9 mouse cellular contexts compared by ENCODE assay signal in genomic region chr8:70628986-70629490, GRCm38 (mm10). TPM values are rescaled to one million over a fixed set of nuclear protein-coding genes. Genes with fewer than 3 reads are reported as not detected.
DNase-seq lines count a peak whose midpoint lies in the region; ATAC-seq lines count a peak whose summit lies in the region.
"Had no signal": no experiment of that assay in that cellular context is flagged by ENCODE, and none has a peak within 500 bp of the region (broad histone marks: within the 10 kb centered on the region; RNA-seq: fewer than 3 reads in every experiment).

No protein-coding gene starts in this region.

- WGBS in kidney, embryonic 15.5 days = 61% methylated on average over 7 of the region's 7 CpGs
- 57% methylated on average over 7 of the region's 7 CpGs for WGBS in embryonic facial prominence, embryonic 12.5 days
- 56% methylated on average over 7 of the region's 7 CpGs for WGBS in hindbrain, embryonic 16.5 days
- WGBS in midbrain, embryonic 15.5 days = 61% methylated on average over 7 of the region's 7 CpGs

- DNase-seq in kidney, adult 18-20 months = no peak
- no peak for DNase-seq in thymus, postnatal 0 days (ENCODE audit: low spot score)
- DNase-seq in kidney, postnatal 4 days = no peak

- ATAC-seq in kidney, embryonic 15.5 days (replicated peaks; ENCODE audit: low FRiP score) = no peak
- no peak for ATAC-seq in embryonic facial prominence, embryonic 12.5 days (ENCODE audit: insufficient number of reproducible peaks, insufficient read depth, low FRiP score, low TSS enrichment)
- peak; percentile 4; the same call in 1 of the 2 replicates for ATAC-seq in hindbrain, embryonic 16.5 days
- peak; percentile 9 for ATAC-seq in midbrain, embryonic 15.5 days (replicated peaks)
- ATAC-seq in frontal cortex, adult (ENCODE audit: low TSS enrichment) = no peak
- ATAC-seq: Patski had no signal

- peaks cover 53% of the 10 kb centered on the region for H3K4me1 ChIP-seq in kidney, embryonic 15.5 days
- H3K4me1 ChIP-seq in embryonic facial prominence, embryonic 12.5 days = peaks cover 21% of the 10 kb centered on the region
- H3K4me1 ChIP-seq in hindbrain, embryonic 16.5 days (ENCODE audit: control insufficient read depth, insufficient read depth, low read depth, low read length) = peaks cover 18% of the 10 kb centered on the region
- peaks cover 19% of the 10 kb centered on the region for H3K4me1 ChIP-seq in midbrain, embryonic 15.5 days

- peak overlapping the region; percentile 58 for H3K4me3 ChIP-seq in kidney, embryonic 15.5 days (replicated peaks)
- peak overlapping the region; percentile 41 for H3K4me3 ChIP-seq in embryonic facial prominence, embryonic 12.5 days
- H3K4me3 ChIP-seq in hindbrain, embryonic 16.5 days (ENCODE audit: low read length) = peak overlapping the region; percentile 50
- peak overlapping the region; percentile 47 for H3K4me3 ChIP-seq in midbrain, embryonic 15.5 days

- H3K36me3 ChIP-seq in kidney, embryonic 15.5 days = no peaks in the 10 kb centered on the region
- H3K36me3 ChIP-seq in embryonic facial prominence, embryonic 12.5 days = no peaks in the 10 kb centered on the region
- H3K36me3 ChIP-seq in hindbrain, embryonic 16.5 days (ENCODE audit: control insufficient read depth, insufficient read depth, low read length) = no peaks in the 10 kb centered on the region
- H3K36me3 ChIP-seq in midbrain, embryonic 15.5 days (replicated peaks) = no peaks in the 10 kb centered on the region

- H3K9me3 ChIP-seq in kidney, embryonic 15.5 days (replicated peaks) = no peaks in the 10 kb centered on the region
- H3K9me3 ChIP-seq in embryonic facial prominence, embryonic 12.5 days = no peaks in the 10 kb centered on the region
- no peaks in the 10 kb centered on the region for H3K9me3 ChIP-seq in hindbrain, embryonic 16.5 days (ENCODE audit: control insufficient read depth, low read length)
- H3K9me3 ChIP-seq in midbrain, embryonic 15.5 days = no peaks in the 10 kb centered on the region

- H3K27me3 ChIP-seq in kidney, embryonic 15.5 days = no peaks in the 10 kb centered on the region
- peaks cover 22% of the 10 kb centered on the region for H3K27me3 ChIP-seq in embryonic facial prominence, embryonic 12.5 days
- H3K27me3 ChIP-seq in hindbrain, embryonic 16.5 days (replicated peaks; ENCODE audit: control insufficient read depth, insufficient read depth, low read length) = peaks cover 2% of the 10 kb centered on the region
- no peaks in the 10 kb centered on the region; the same call in 1 of the 2 replicates for H3K27me3 ChIP-seq in midbrain, embryonic 15.5 days (replicated peaks)
- H3K27me3 ChIP-seq: Patski had no signal

- H3K9ac ChIP-seq in kidney, embryonic 15.5 days = peak overlapping the region; percentile 50
- H3K9ac ChIP-seq in embryonic facial prominence, embryonic 12.5 days = peak overlapping the region; percentile 25
- peak overlapping the region; percentile 66; the same call in 1 of the 2 replicates for H3K9ac ChIP-seq in hindbrain, embryonic 16.5 days (ENCODE audit: low read depth, low read length)
- peak overlapping the region; percentile 43 for H3K9ac ChIP-seq in midbrain, embryonic 15.5 days

- peak overlapping the region; percentile 81 for H3K4me2 ChIP-seq in kidney, embryonic 15.5 days
- peak overlapping the region; percentile 63 for H3K4me2 ChIP-seq in embryonic facial prominence, embryonic 12.5 days (replicated peaks)
- H3K4me2 ChIP-seq in hindbrain, embryonic 16.5 days (ENCODE audit: low read length) = peak overlapping the region; percentile 82
- peak overlapping the region; percentile 71 for H3K4me2 ChIP-seq in midbrain, embryonic 15.5 days

- H3K27ac ChIP-seq in kidney, embryonic 15.5 days = peak overlapping the region; percentile 77
- H3K27ac ChIP-seq in embryonic facial prominence, embryonic 12.5 days = no peak overlapping the region
- H3K27ac ChIP-seq in hindbrain, embryonic 16.5 days (ENCODE audit: low read depth, low read length) = no peak overlapping the region; the same call in none of the 2 replicates
- H3K27ac ChIP-seq in midbrain, embryonic 15.5 days = peak overlapping the region; percentile 73

RNA-seq across cellular contexts. Expression of gene Gdf15, which starts 3.2 kb away (rescaled TPM):
- 0.46 and 0.77 TPM in 2 replicates for polyA plus RNA-seq in kidney, embryonic 15.5 days (2015; fragmentation: Nextera tagmentation; extraction: Ambion mirVana)
- polyA plus RNA-seq in embryonic facial prominence, embryonic 12.5 days (2016; fragmentation: Nextera tagmentation; extraction: Ambion mirVana) = not detected in 2 replicates
- polyA plus RNA-seq in hindbrain, embryonic 16.5 days (2015; fragmentation: Nextera tagmentation; extraction: Ambion mirVana) = 0.11 and 0.48 TPM in 2 replicates
- polyA plus RNA-seq in midbrain, embryonic 15.5 days (2015; fragmentation: Nextera tagmentation; extraction: Ambion mirVana) = 0.13 and 0.19 TPM in 2 replicates
- 1.2 and 1.4 TPM in 2 replicates for polyA plus RNA-seq in thymus, postnatal 0 days (2015; fragmentation: Nextera tagmentation; extraction: Ambion mirVana)

RNA-seq across cellular contexts. Expression of gene Lrrc25, which starts 13.1 kb away (rescaled TPM):
- 2.5 TPM in 2 replicates for polyA plus RNA-seq in kidney, embryonic 15.5 days (2015; fragmentation: Nextera tagmentation; extraction: Ambion mirVana)
- polyA plus RNA-seq in embryonic facial prominence, embryonic 12.5 days (2016; fragmentation: Nextera tagmentation; extraction: Ambion mirVana) = 1.1 and 1.2 TPM in 2 replicates
- 1.1 and 1.6 TPM in 2 replicates for polyA plus RNA-seq in hindbrain, embryonic 16.5 days (2015; fragmentation: Nextera tagmentation; extraction: Ambion mirVana)
- polyA plus RNA-seq in midbrain, embryonic 15.5 days (2015; fragmentation: Nextera tagmentation; extraction: Ambion mirVana) = 1.2 and 1.6 TPM in 2 replicates
- polyA plus RNA-seq in thymus, postnatal 0 days (2015; fragmentation: Nextera tagmentation; extraction: Ambion mirVana) = 4.7 and 5.8 TPM in 2 replicates

RNA-seq across cellular contexts. Expression of gene Ssbp4, which starts 20.4 kb away (rescaled TPM):
- 135 and 145 TPM in 2 replicates for polyA plus RNA-seq in kidney, embryonic 15.5 days (2015; fragmentation: Nextera tagmentation; extraction: Ambion mirVana)
- polyA plus RNA-seq in embryonic facial prominence, embryonic 12.5 days (2016; fragmentation: Nextera tagmentation; extraction: Ambion mirVana) = 134 and 142 TPM in 2 replicates
- polyA plus RNA-seq in hindbrain, embryonic 16.5 days (2015; fragmentation: Nextera tagmentation; extraction: Ambion mirVana) = 148 and 157 TPM in 2 replicates
- polyA plus RNA-seq in midbrain, embryonic 15.5 days (2015; fragmentation: Nextera tagmentation; extraction: Ambion mirVana) = 175 and 189 TPM in 2 replicates
- 135 and 142 TPM in 2 replicates for polyA plus RNA-seq in thymus, postnatal 0 days (2015; fragmentation: Nextera tagmentation; extraction: Ambion mirVana)

RNA-seq across cellular contexts. Expression of gene Pgpep1, which starts 31.1 kb away (rescaled TPM):
- 65.5 and 75.3 TPM in 2 replicates for polyA plus RNA-seq in kidney, embryonic 15.5 days (2015; fragmentation: Nextera tagmentation; extraction: Ambion mirVana)
- polyA plus RNA-seq in embryonic facial prominence, embryonic 12.5 days (2016; fragmentation: Nextera tagmentation; extraction: Ambion mirVana) = 59.5 and 70.4 TPM in 2 replicates
- 78.3 and 87.6 TPM in 2 replicates for polyA plus RNA-seq in hindbrain, embryonic 16.5 days (2015; fragmentation: Nextera tagmentation; extraction: Ambion mirVana)
- polyA plus RNA-seq in midbrain, embryonic 15.5 days (2015; fragmentation: Nextera tagmentation; extraction: Ambion mirVana) = 70.1 and 74.5 TPM in 2 replicates
- polyA plus RNA-seq in thymus, postnatal 0 days (2015; fragmentation: Nextera tagmentation; extraction: Ambion mirVana) = 33.2 and 43.0 TPM in 2 replicates

RNA-seq across cellular contexts. Expression of gene Isyna1, which starts 34.9 kb away (rescaled TPM):
- polyA plus RNA-seq in kidney, embryonic 15.5 days (2015; fragmentation: Nextera tagmentation; extraction: Ambion mirVana) = 180 and 198 TPM in 2 replicates
- 185 and 195 TPM in 2 replicates for polyA plus RNA-seq in embryonic facial prominence, embryonic 12.5 days (2016; fragmentation: Nextera tagmentation; extraction: Ambion mirVana)
- polyA plus RNA-seq in hindbrain, embryonic 16.5 days (2015; fragmentation: Nextera tagmentation; extraction: Ambion mirVana) = 150 and 164 TPM in 2 replicates
- 175 and 176 TPM in 2 replicates for polyA plus RNA-seq in midbrain, embryonic 15.5 days (2015; fragmentation: Nextera tagmentation; extraction: Ambion mirVana)
- 78.9 and 88.4 TPM in 2 replicates for polyA plus RNA-seq in thymus, postnatal 0 days (2015; fragmentation: Nextera tagmentation; extraction: Ambion mirVana)

Comparison
In these comparisons a context has a peak if more than half of its experiments do, and no peak if none do; other contexts are left out.
1. ATAC-seq: peak in hindbrain, embryonic 16.5 days (single experiment) and midbrain, embryonic 15.5 days (single experiment); none in kidney, embryonic 15.5 days (single experiment), embryonic facial prominence, embryonic 12.5 days (single experiment) and frontal cortex, adult (single experiment).
2. H3K27ac ChIP-seq: peak in kidney, embryonic 15.5 days (single experiment) and midbrain, embryonic 15.5 days (single experiment); none in embryonic facial prominence, embryonic 12.5 days (single experiment) and hindbrain, embryonic 16.5 days (single experiment).
3. Peak in every context shown above with its lines, with median percentiles within 50 percentile points of each other: H3K4me2 ChIP-seq, H3K4me3 ChIP-seq and H3K9ac ChIP-seq.